Mouse (Mus musculus): ENCODE data around the gene Zfp629.

- TF ChIP-seq CTCF (conservative IDR thresholded peaks at IDR 0.05; ENCODE audit: low read length), result no peak
- TF ChIP-seq POU5F1 (IDR thresholded peaks at IDR 0.05; ENCODE audit: borderline replicate concordance, low read length), result no peak
These were observed 42.0 kb downstream of the Zfp629 start for GRCm38 (mm10) chr7:127573503-127574008.

Data from E14TG2a.4 (cell line).